Mouse (Mus musculus): ENCODE data around the gene Slc25a51.

Slc25a51 gene

DNA sequence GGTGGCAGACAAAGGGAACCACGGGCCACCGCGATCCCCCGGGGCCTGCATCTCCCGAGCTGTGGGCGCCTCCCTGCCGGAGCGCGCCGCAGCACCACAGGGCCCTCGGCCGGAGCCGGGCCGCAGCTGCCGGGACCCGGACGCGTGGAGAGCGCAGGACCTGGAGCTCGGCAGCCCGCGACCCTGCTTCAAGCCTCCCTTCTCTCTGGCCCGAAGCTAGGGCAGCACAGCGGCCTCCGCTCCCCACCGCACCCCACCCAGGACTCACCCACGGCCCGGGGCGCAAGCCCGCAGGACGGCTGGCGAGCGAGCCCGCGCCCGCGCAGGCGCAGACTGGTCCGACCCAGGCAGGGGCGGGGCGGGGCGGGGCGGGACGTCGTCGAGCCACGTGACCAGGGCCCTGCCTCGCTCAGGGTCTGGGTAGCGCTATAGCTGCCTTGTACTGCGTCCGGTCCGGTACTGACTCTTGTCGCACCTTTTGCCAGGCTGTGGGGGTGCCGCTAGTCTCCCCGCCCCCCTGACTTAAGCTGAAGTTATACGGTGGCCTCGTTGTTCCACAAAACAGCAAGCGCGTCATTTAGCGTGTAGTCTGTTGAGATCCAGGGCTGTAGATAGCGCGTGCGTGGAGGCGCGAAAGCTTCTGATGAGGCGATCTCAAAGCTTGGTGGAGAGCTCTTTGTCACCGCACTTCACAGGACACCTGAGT lies at the start of gene Slc25a51:
Gene Slc25a51, minus strand, starts transcription at position 340 of the 706 bp plus-strand sequence.
- peak; percentile 76 to 87 for DNase-seq (ENCODE audit: low spot score in 2 of 2)

DNA sequence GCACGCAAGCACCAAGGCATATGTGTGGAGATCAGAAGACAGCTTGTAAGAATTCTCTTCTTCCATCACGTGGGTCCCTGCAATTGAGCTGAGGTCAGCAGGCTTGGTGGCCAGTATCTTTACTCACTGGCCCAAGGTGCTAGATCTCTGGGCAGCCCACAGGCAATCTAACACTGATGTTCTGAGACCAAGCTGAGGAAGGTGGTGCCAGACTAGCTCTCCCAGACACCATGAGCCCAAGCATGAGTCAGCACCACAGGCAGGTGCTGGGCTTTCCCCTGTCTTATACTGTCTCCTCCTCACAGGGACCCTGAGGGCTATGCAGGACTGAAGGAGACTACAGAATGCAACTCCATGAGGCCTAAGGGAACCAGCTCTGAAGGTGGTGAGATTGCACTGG lies 49.0 kb upstream of the Slc25a51 start:
- DNase-seq (ENCODE audit: low spot score in 2 of 2), result no peak

DNA sequence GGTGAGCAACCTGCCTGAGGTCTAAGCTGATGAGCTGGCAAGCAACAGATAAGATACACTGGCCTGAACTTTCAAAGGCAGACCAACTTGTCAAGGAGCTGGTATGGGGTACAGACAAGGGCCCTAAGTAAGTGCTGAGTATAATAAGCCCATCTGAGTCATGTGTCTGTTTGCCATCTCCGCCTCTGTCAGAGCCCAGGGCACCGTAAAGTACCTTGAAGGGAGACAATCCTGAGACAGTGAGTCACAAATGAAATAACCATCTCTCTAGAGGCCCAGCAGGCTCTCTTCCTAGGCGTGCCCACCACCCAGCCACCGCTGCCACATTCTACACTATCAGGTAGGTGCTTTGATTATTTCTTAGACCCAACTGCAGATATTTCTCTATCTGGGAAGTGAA lies 46.4 kb upstream of the Slc25a51 start:
- no peak for DNase-seq (ENCODE audit: low spot score in 2 of 2)

DNA sequence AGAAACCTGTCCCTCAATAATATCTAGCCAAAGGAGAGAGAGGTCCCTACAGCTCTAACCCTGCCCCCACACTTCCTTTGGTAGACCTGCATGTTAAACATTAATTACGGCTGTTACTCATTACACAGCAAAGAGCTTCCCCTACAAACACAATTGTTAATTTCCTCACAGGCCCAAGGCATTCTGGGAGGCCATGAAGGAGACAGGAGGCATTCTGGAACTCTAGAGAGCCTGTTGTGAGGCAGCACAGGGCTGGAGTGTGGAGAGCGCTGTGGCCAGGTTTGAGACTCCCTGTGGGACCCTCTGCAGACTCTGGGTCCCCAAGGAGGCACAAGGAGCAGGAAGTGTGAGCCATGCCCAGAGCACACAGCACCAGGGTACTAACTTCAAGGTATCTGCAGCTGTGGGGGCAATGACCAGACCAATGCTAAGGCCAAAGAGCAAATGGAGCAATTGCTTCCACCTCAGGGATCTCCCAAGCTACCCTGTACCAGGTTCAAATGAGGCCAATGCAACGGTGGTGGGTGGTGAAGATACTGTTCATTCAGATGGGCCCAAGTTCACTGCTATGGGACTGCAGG lies 44.8 kb upstream of the Slc25a51 start:
- no peak for DNase-seq (ENCODE audit: low spot score in 2 of 2)

DNA sequence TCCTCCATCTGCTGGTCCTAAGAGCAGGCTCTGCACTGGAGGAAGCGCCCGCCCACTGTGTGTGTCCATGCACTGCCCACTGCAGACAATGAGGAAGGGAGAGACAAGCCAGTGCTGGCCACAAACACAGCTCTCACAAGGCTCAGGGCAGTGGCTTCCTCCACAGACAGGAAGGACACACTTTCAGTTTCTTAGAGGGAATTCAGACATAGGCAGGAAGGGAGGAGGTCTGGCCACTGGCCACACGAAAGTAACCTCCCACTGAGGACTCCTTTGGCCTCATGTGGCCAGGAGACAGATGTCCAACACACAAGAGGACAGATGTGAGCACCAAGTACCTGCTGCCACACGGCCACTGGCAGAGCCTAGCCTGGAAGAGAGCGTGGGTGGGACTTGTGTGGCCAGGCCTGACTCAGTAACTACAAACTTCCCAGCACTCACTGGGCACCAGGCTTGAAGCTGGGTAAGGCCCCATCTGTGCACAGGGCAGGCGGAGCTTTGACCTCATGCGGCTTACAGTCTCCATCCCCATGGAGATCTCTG lies 44.1 kb upstream of the Slc25a51 start:
- DNase-seq (ENCODE audit: low spot score in 2 of 2), result no peak

DNA sequence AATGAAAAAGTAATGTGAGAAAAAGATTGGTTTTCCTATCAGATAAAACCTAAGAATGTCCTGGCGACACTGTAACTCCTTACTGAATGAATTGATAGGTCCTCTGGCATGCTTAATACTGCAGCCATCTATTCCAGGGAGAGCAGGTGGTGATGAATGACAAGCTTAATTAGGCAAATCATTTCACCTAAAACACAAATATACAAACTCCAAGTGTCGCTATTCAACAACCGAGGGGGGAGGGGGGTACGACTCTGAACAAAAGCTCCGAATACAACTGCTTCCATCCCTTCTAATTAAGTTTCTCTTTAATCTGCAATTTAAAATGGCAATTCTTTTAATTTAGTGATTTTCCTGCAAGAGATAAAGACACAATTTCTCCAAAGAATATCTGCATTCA lies 40.4 kb upstream of the Slc25a51 start:
- no peak for DNase-seq (ENCODE audit: low spot score in 2 of 2)

DNA sequence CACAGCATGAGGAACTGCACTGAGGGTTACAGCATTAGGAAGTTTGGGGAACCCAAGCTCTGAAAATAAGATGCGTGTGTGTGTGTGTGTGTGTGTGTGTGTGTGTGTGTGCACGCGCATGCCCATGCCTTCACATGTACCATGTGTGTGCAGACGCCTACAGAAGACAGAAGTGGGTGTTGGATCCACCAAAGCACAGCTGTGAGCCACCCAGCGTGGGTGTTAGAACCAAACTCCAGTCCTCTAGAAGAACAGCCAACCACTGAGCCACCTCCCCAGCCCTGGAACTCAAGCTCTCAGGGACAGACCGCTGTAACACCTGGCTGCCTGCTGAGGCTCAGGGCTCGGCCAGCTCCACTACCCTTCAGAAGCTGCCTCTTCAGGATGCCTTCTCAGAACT lies 39.9 kb upstream of the Slc25a51 start:
- no peak for DNase-seq (ENCODE audit: low spot score in 2 of 2)

DNA sequence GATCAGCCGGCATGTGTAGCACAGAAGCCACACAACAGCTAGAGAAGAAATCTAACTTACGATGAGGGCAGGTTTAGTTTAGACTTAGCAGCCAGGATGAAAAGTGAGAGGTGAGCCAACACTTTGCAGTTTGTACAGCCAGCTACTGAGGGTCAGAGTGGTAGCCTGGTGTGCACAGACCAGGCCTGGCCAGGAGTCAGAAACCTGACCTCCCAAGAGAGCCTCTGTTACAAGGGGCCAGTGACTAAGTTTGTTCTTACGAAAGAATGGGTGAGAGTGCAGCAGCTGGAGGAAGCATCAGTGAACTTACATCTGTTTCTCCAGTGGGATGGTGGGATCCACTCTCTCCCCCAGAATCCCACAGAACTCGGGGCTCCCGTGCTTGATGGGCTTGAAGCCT lies 38.6 kb upstream of the Slc25a51 start:
- DNase-seq (ENCODE audit: low spot score in 2 of 2), result no peak

DNA sequence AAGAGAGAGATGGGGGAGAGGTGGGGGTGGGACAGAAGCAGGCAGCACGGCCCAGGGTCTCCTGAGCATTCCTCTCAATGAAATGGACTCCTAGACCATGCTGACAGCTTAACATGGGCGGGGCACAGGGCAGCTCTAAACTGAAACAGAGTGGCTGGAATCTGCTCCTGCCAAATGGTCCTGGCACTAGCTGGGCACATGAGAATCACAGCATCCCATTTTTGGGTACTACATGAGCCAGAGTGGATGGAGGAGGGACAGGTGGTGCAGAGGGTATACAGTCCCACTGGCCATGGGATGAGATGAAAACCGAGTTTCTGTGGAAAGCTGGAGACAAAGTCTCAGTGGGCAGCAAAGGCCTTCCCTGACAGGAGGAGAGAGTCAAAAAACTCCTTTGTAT lies 36.7 kb upstream of the Slc25a51 start:
- no peak for DNase-seq (ENCODE audit: low spot score in 2 of 2)

DNA sequence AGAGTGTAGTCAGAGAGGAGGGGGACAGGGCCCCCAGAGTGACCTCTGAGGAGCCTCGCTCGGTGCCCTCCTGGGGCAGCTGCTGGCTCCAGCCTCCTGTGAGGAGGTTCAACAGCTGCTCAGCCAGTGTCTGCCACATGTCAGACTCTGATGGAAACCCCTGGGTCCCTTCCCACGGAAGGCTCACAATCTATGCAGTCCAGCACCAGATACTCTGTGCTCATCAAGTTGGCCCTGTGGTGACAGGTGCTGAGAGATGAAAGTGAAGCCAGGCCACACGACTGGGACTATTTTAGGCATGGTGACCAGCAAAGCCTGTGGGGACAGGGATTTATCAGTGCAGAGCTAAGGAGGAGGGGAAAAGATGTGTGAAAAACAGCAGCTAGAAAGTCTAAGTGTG lies 36.2 kb upstream of the Slc25a51 start:
- no peak for DNase-seq (ENCODE audit: low spot score in 2 of 2)

DNA sequence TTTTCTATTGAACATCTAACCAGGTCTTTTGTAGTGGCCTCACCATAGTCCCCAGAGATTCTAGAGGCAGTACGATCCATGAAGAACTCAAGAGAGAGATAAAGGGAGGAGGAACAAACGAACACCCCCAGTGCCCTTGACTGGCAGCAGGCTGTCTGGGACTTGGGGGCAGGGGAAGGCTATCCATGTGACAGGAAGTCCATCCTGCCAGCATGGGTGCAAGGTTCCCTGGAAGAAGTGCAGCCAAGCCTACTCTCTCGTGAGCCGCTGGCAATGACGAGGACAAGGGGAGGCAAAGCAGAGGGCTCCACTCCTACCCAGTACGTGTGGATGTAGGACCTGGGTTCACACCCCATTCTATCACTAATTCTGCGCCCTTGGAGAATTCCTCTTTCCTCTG lies 35.1 kb upstream of the Slc25a51 start:
- no peak for DNase-seq (ENCODE audit: low spot score in 2 of 2)

DNA sequence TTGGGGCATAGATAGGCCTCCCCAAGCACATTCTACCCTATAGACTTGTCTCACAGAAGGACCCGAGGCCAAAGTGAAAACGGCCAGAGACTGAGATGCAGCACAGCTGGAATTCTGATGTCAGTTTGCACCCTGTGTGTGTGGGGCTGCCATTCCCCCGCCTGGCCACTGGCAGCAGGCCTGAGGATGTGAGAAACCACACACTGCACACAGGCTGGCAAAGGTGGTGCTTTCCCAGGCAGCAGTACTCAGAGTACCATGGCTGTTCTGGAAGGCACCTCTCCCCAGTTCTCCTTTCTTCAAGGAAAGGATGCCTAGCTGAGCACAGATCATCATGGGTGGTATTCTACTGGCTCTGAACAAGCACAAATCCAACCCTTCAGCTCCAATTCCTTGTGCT lies 33.7 kb upstream of the Slc25a51 start:
- no peak for DNase-seq (ENCODE audit: low spot score in 2 of 2)

DNA sequence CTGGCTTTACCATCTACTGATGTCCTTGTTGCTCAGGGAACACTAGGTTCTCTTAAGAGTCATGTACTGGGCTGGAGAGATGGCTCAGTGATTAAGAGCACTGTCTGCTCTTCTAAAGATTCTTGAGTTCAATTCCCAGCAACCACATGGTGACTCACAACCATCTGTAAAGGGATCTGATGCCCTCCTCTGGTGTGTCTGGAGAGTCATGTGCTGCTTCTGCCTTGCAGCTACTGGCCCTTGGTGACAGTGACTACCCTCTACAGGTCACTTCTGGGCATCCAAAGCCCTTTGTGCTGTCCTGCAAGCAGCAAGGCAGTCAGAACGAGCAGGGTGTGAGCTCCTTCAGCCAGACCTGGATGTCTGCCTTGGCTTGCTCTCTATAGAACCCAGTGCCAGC lies 33.2 kb upstream of the Slc25a51 start:
- no peak for DNase-seq (ENCODE audit: low spot score in 2 of 2)

DNA sequence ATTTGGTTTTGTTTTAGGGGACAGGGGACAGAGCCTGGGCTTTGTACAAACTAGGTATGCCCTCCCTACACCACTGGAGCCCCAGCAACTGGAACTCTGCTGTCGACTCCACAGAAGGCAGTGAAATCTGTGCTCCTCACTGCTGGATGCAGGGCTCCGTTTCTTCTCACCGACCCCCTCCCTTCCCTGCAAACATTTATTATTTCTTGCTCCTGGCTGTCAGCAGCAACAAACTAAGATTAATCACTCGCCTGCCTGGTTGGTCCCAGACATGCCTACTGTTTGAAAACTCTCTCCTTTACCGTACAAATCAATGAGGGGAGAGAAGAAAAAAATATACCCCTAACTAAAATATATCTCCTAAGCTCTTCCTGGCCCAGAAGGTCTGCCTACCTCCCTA lies 30.7 kb upstream of the Slc25a51 start:
- DNase-seq (ENCODE audit: low spot score in 2 of 2), result no peak

DNA sequence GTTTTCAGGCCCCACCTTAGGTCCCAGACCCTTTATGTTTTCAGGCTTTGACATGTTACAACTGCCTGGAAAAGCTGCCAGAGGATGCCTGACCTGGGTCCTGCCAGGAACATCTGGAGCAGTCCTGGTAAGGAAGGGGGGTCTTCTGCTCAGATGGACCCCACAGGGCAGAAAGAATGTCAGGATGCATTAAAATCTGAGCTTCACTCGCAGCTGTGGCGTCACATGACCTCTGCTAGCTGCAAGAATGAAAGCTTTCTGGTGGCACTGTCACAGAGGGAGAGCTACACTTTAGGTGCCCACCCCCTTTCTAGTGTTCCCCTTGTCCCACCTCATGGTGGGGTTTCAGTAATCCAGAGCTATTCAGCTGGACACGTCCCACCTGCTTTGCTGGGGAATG lies 28.4 kb upstream of the Slc25a51 start:
- DNase-seq (ENCODE audit: low spot score in 2 of 2), result no peak

DNA sequence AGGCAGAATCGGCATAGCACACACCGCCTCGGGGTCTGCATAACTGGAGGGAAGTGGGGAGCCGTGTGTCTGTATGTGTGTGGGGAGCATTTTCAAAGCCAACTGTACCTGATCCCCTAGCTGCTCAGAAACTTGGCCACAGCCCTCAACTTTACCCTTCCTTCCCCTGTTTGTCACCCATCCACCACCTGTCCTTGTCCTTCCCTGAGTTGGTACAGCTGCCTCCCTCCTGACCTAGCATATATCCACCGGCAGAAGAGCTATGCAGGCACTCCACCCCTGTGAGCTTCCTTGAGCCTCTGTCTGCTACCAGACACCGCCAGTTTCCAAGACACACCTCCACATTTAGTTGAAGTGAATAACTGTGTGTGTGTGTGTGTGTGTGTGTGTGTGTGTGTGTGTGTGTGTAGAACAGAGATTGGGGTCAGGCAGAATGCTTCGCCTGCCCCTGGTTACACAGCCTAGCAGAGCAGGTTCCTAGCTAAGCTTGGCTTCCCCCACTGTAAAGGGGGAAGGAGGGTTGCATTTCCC lies 27.9 kb upstream of the Slc25a51 start:
- DNase-seq (ENCODE audit: low spot score in 2 of 2), result no peak

DNA sequence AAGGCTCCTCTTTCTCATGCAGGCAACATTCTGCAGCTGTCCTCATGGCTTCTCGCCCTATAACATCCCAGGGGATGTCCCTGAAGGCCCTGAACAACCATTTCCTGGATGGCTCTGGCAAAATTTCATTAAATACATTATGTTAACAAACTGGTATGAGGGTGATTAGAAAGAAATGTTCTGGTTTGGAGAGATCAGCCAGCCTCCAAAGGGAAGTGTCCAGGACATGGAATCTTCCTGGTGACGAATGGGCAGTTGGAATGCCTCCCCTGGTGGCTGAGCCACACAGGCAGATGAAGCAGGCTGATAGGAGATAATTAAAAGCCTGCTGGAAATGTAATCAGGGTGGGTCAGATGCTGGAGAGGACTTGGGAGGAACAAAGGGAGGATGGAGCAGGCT lies 27.3 kb upstream of the Slc25a51 start:
- DNase-seq (ENCODE audit: low spot score in 2 of 2), result no peak

DNA sequence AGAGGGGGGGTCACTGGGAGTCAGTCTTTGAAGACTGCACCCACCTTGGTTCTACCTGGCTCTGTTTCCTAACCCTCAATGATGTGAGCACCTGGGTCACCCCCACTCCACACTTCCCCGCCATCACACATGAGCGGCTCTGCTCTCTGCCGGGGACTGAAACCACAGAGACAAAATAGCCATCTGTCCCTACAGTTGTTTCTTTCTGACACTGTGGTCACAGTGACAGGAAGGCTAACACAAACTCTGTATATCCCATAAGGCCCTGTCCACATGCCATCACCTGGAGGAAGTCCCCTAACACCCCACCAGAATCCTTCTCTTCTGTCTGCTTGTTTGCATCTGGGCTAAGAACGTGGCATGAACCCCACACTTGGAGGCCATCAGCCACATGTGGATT lies 26.1 kb upstream of the Slc25a51 start:
- no peak for DNase-seq (ENCODE audit: low spot score in 2 of 2)

DNA sequence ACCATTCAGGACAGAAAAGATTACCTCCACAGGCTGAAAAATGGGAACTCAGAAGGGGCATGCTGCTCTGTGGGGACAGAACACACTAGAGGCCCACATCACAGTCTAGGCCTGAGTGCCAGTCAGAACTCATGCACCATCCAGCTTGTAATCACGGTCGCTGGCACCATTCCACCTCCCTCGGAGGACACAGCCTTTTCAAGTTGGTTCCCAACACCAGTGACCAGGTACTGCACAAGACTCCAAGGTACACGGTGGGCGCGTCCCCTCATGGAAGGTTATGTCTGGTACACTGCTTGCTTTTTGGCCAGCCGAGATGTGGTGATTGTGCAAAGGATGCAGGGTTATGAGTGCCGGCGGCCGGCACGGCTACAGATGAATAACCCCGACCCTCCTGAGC lies 25.5 kb upstream of the Slc25a51 start:
- no peak for DNase-seq (ENCODE audit: low spot score in 2 of 2)

DNA sequence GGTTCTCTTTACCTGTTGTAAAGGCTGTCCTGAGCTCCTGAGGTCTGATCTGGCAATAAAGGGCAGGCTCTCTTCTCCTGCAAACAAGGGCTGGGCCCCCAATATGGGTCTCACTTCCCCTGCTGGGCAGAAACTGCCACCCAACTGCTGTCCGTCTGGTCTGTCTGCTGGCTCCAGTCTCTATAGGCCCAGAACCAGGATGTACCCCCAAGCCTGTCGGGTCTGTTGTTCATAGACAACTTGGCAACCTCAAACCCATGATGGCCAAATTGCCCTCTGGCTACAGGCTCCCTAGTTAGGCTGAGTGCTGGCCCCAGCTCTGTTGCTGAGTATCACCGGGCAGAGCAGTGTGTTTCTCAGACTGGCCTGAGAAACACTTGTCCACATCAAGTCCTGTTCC lies 23.2 kb upstream of the Slc25a51 start:
- no peak for DNase-seq (ENCODE audit: low spot score in 2 of 2)

DNA sequence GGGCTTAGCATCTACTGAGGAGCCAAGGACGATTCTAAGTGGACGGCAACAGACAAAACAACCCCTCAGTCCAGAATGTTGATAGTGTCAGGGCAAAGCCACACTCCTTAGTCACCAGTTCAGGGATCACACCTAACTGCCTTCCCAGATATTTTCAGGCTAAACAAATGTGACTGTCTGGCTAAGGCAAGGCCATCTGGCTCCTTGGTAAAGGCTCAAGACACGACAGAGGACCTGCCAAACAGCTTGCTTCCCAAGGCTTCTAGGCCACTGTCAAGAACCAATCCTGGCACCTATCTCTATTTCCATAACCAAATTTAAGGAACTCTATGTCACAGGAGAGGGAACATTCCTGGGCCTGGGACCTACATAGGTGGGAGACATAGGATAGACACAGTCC lies 22.8 kb upstream of the Slc25a51 start:
- no peak for DNase-seq (ENCODE audit: low spot score in 2 of 2)

DNA sequence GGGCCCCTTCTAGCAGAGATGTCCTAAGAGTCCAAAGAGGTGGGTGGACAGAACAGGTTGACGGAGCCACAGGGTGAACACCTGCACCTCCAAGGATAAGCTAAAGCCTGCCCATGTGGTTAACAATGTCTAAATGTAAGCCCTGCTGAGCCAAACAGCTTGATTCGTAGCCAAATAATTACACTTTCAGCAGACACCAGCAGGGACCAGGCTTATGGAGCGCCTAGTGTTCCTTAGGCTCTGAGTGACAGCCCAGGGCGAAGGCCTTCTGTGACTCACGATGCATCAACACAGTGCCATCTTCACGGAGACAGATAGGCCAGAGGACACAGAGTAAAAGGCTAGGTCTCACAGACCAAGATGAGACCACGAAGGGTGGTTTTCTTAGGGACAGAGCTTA lies 20.9 kb upstream of the Slc25a51 start:
- no peak for DNase-seq (ENCODE audit: low spot score in 2 of 2)

DNA sequence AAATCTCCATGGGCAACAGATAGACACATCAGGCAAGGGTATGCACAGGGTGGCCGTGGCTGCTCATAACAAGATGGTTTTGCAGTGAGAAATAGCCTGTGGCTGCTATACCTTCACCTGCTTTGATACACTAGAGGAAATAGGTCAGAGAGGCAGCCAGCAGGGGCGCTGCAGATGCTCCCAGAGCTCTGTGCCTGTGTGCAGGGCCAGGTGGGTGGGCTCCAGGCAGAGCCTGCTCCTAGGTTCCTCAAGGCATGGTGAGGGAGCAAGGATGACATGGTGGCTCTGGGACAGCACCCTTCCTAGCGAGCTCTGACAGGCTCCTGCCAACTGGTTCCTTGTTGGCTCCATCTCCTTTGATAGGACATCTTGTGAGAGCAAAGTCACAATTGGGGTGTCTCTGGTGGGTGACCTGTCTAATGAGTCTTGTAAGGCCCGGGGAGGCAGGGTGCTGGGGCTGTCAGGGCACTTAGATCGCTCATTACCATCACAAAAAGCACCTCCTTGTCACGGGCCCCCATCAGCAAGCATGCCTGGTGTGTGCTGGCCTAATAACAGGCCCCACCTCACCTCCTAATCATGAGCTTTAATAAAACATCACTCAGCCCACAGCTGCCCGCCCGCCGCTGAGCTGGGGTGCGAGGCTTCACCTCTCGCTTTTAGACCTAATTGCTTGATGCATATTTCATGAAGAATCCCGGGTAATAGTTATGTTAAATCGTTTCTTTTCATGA lies 18.3 kb upstream of the Slc25a51 start:
- DNase-seq (ENCODE audit: low spot score in 2 of 2), result peak in 1 of 2 experiments; percentile 12
